Comparison of ENCODE assay signal across 26 mouse cellular contexts in genomic region chr6:21424202-21424785, GRCm38 (mm10).
DNase-seq lines count a peak whose midpoint lies in the region; ATAC-seq lines count a peak whose summit lies in the region.
"Had no signal": no experiment of that assay in that cellular context is flagged by ENCODE, and none has a peak within 500 bp of the region (broad histone marks: within the 10 kb centered on the region; RNA-seq: fewer than 3 reads in every experiment).

No protein-coding gene starts in this region.

- no peaks in the 10 kb centered on the region for H3K27me3 ChIP-seq in hindbrain, embryonic 16.5 days (replicated peaks; ENCODE audit: control insufficient read depth, insufficient read depth, low read length)
- H3K27me3 ChIP-seq in hindbrain, embryonic 12.5 days: no peaks in the 10 kb centered on the region
- H3K27me3 ChIP-seq in midbrain, embryonic 14.5 days (ENCODE audit: control insufficient read depth, insufficient read depth, low read length): no peaks in the 10 kb centered on the region
- H3K27me3 ChIP-seq in midbrain, embryonic 10.5 days (ENCODE audit: low read depth, poor library complexity, severe bottlenecking): no peaks in the 10 kb centered on the region
- H3K27me3 ChIP-seq: neural tube, embryonic 12.5 days; stomach, embryonic 15.5 days had no signal

- H3K9me3 ChIP-seq in hindbrain, embryonic 16.5 days (ENCODE audit: control insufficient read depth, low read length): no peaks in the 10 kb centered on the region
- no peaks in the 10 kb centered on the region for H3K9me3 ChIP-seq in hindbrain, embryonic 12.5 days (replicated peaks)
- no peaks in the 10 kb centered on the region for H3K9me3 ChIP-seq in midbrain, embryonic 14.5 days (ENCODE audit: control insufficient read depth, low read length)
- no peaks in the 10 kb centered on the region for H3K9me3 ChIP-seq in midbrain, embryonic 10.5 days (replicated peaks)
- H3K9me3 ChIP-seq: heart, embryonic 10.5 days; limb, embryonic 10.5 days; neural tube, embryonic 12.5 days; stomach, embryonic 15.5 days had no signal

- no peaks in the 10 kb centered on the region for H3K36me3 ChIP-seq in hindbrain, embryonic 16.5 days (ENCODE audit: control insufficient read depth, insufficient read depth, low read length)
- no peaks in the 10 kb centered on the region for H3K36me3 ChIP-seq in hindbrain, embryonic 12.5 days
- H3K36me3 ChIP-seq in midbrain, embryonic 14.5 days (ENCODE audit: control insufficient read depth, insufficient read depth, low read length): no peaks in the 10 kb centered on the region
- H3K36me3 ChIP-seq in midbrain, embryonic 10.5 days: no peaks in the 10 kb centered on the region
- H3K36me3 ChIP-seq: heart, embryonic 10.5 days; limb, embryonic 10.5 days; neural tube, embryonic 12.5 days; stomach, embryonic 15.5 days had no signal

- H3K4me2 ChIP-seq in hindbrain, embryonic 16.5 days (ENCODE audit: low read length): no peak overlapping the region
- no peak overlapping the region for H3K4me2 ChIP-seq in hindbrain, embryonic 12.5 days (replicated peaks)
- no peak overlapping the region for H3K4me2 ChIP-seq in midbrain, embryonic 14.5 days (ENCODE audit: low read length)
- H3K4me2 ChIP-seq: neural tube, embryonic 12.5 days; stomach, embryonic 15.5 days had no signal

- 67% methylated on average over 4 of the region's 4 CpGs for WGBS in hindbrain, embryonic 16.5 days
- 84% methylated on average over 4 of the region's 4 CpGs for WGBS in hindbrain, embryonic 12.5 days
- WGBS in midbrain, embryonic 14.5 days: 58% methylated on average over 4 of the region's 4 CpGs
- WGBS in midbrain, embryonic 10.5 days: 90% methylated on average over 4 of the region's 4 CpGs

- H3K9ac ChIP-seq in hindbrain, embryonic 16.5 days (ENCODE audit: low read depth, low read length): no peak overlapping the region
- H3K9ac ChIP-seq in hindbrain, embryonic 12.5 days: no peak overlapping the region
- no peak overlapping the region for H3K9ac ChIP-seq in midbrain, embryonic 14.5 days (replicated peaks; ENCODE audit: low read length)
- H3K9ac ChIP-seq: liver, postnatal 0 days; neural tube, embryonic 12.5 days; stomach, embryonic 15.5 days had no signal

- DNase-seq in cerebellum, adult 9-10 months: peak; percentile 35
- DNase-seq in cerebellum, adult 9-11 months: no peak
- DNase-seq in midbrain, embryonic 14.5 days: peak; percentile 6
- no peak for DNase-seq in midbrain, embryonic 10.5 days (ENCODE audit: low spot score)
- peak; percentile 11 to 46 for DNase-seq in layer of hippocampus, postnatal 14 days (ENCODE audit: low spot score in 2 of 2)
- DNase-seq in thymus, postnatal 4 days: no peak
- DNase-seq: adrenal gland, adult 8-10 months; cerebellum, adult 11 months; cerebellum, postnatal 25 days; embryo, embryonic 11 days; gastrocnemius, adult 2 months; heart, postnatal 14 days; kidney, adult 2 months; kidney, postnatal 10 days; liver, postnatal 0 days; lung, postnatal 14 days; right cerebral cortex, postnatal 14 days; thymus, adult 2 months had no signal

- no peak overlapping the region for H3K4me3 ChIP-seq in hindbrain, embryonic 16.5 days (ENCODE audit: low read length)
- H3K4me3 ChIP-seq in hindbrain, embryonic 12.5 days: no peak overlapping the region
- H3K4me3 ChIP-seq in midbrain, embryonic 14.5 days (replicated peaks; ENCODE audit: low read depth, low read length): no peak overlapping the region
- H3K4me3 ChIP-seq in midbrain, embryonic 10.5 days: no peak overlapping the region
- H3K4me3 ChIP-seq: gastrocnemius, adult 2 months; heart, embryonic 10.5 days; limb, embryonic 10.5 days; neural tube, embryonic 12.5 days; stomach, embryonic 15.5 days had no signal

- peak; percentile 50; the same call in 1 of the 2 replicates for ATAC-seq in hindbrain, embryonic 16.5 days
- ATAC-seq in hindbrain, embryonic 12.5 days (ENCODE audit: low FRiP score): no peak
- no peak for ATAC-seq in midbrain, embryonic 14.5 days (ENCODE audit: low FRiP score, low TSS enrichment)
- ATAC-seq: CD4-positive, CD25-positive, alpha-beta regulatory T cell, adult 4 months; liver, postnatal 0 days; Patski had no signal

- no peak overlapping the region for H3K27ac ChIP-seq in hindbrain, embryonic 16.5 days (ENCODE audit: low read depth, low read length)
- H3K27ac ChIP-seq in hindbrain, embryonic 12.5 days: no peak overlapping the region
- H3K27ac ChIP-seq in midbrain, embryonic 14.5 days (replicated peaks; ENCODE audit: low read depth, low read length): no peak overlapping the region
- H3K27ac ChIP-seq in midbrain, embryonic 10.5 days (replicated peaks): no peak overlapping the region
- H3K27ac ChIP-seq: gastrocnemius, adult 2 months; heart, embryonic 10.5 days; limb, embryonic 10.5 days; neural tube, embryonic 12.5 days; stomach, embryonic 15.5 days had no signal

- H3K4me1 ChIP-seq in hindbrain, embryonic 16.5 days (ENCODE audit: control insufficient read depth, insufficient read depth, low read depth, low read length): no peaks in the 10 kb centered on the region
- H3K4me1 ChIP-seq in hindbrain, embryonic 12.5 days: no peaks in the 10 kb centered on the region
- H3K4me1 ChIP-seq in midbrain, embryonic 14.5 days (ENCODE audit: control insufficient read depth, insufficient read depth, low read length): no peaks in the 10 kb centered on the region
- H3K4me1 ChIP-seq in midbrain, embryonic 10.5 days: no peaks in the 10 kb centered on the region
- H3K4me1 ChIP-seq: heart, embryonic 10.5 days; limb, embryonic 10.5 days; neural tube, embryonic 12.5 days; stomach, embryonic 15.5 days had no signal

Comparison
In these comparisons a context has a peak if more than half of its experiments do, and no peak if none do; other contexts are left out.
1. DNase-seq: peak in cerebellum, adult 9-10 months (single experiment), midbrain, embryonic 14.5 days (single experiment) and layer of hippocampus, postnatal 14 days (2 of 2); none in cerebellum, adult 9-11 months (single experiment), midbrain, embryonic 10.5 days (single experiment) and thymus, postnatal 4 days (single experiment).